Mouse (Mus musculus) kidney, postnatal 25 days (tissue): ENCODE measurements at regions not wholly inside any gene's neighbourhood (a gene's known extent, or its start where the extent isn't known, plus 50 kb on each side); places are given as distances from the start of the nearest gene placed in this dataset.

Experiments
- DNase-seq, 2 experiments: peaks; one replicate each; pipeline ENCODE4 v3.0.0; 2021; ENCODE audit warnings: mixed read lengths in 2 of 2

DNA sequence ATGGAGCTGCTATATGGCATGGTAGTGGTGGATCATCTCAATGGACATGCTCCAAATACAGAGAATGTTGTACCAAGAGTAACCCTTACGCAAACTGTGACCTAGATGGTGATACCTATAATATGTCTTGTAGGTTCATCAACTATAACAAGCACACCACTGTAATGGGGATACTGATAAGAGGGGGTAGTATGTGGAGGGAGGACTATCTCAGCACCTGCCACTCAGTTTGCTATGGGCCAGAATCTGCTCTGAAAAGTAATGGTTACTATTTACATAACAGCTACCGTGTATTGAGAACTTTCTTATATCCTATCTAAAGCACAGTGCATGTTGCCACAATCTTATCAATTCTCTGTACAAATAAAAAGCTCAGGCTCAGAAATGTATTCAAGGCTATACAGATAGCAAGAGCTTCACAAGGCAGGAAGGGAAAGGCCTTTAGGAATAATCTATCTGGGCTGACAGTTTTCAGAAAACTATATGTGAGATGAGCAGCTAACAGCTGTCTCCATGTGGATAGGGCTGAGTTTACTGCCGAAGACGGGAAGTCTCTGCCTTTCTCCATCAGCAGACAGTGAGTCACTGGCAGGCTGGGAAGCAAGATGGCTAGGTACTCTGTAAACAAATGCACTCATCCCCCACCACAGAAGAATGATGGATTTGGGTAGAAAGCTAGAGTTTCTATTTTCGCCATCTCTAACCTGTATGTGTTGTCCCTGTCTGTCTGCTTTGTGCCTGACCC, 77.1 kb upstream of the Nck2 start:
- DNase-seq, result no peak

DNA sequence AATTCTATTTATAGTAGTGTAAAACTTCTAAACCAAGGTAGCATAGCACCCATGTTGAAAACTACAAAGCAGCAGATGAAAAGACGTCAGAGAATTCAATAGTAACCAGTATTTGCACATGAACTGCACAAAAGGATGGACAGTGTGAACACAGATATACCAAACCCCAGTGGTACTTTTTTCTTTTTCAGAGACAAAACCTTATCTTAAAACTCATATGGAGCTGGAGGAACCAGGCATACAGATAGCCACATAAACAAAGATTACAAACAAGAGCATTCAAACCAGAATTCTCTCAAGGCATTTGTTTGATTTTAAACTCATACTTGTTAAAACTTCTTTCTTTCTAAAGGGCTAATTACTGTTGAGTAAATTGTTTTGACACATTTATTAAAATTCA, 72.5 kb upstream of the Nck2 start:
- no peak for DNase-seq

DNA sequence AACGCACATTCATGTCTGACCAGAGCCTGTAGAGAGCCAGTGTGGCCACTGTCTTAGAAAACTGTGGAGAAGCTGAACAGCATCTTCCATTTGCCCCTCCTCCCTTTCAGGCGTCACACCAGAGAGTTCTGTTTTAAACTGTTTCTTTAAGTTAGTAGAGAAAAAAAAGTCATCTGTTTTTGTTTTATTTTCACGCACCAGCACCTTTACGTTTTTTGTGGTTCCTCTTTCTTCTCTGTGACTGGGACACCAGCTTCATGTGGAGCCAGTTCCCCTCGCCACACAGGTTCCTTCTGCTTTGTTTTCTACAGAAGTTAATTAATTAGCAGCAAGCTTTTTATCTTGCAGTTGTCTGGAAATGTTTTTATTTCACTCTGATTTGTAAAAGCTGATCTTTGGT, 69.4 kb upstream of the Nck2 start:
- DNase-seq, result no peak

DNA sequence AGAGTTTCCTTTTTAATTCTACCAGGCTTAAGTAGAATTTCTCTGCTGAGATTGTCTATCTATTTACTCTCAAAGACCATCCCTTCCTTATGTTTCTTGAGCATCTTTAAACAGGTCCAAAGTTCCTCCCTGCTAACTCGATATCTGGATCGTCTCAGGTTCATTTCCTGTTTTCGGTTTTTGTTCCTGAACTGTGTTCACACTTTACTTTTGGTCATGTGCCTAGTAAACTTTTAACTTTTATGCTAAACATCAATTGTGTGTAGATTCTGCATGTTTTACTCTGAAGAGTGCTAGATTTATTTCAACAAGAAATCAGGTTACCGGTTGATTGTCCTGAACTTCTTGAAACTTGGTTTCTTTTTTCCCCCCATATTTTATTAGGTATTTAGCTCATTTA, 68.5 kb upstream of the Nck2 start:
- DNase-seq, result no peak

DNA sequence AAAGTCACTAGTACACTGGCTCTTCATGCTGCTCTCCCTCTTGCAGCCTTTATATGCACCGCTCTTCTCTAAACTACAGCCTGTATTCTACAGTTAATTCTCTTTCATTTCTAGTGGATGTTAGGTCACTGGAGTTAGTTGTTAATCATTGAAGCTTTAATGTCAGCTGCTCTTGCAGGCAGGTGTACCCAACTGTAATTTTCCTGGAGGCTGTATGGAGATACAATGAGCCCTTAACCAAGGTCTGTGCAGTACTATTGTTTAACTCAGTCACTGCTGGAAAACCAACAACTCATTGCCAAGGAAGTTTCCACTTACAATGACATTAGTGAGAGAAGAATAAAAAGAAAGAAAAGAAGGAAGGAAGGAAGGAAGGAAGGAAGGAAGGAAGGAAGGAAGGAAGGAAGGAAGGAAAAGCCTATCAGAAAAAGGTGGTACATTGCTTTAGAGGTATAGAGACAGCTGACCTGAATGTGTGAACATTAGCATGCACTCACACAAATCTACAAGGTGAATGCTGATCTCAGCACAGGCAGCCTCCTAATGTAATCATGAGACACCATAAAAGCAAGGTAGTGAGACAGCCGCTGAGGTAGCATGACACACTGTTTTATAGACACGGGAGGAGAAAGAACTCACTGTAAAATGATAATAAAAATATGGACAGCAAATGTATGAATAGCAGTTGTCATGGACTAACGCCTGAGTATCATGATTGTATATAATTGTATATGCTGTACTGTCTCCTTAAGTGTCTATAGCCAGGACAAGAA, 66.7 kb upstream of the Nck2 start:
- no peak for DNase-seq

DNA sequence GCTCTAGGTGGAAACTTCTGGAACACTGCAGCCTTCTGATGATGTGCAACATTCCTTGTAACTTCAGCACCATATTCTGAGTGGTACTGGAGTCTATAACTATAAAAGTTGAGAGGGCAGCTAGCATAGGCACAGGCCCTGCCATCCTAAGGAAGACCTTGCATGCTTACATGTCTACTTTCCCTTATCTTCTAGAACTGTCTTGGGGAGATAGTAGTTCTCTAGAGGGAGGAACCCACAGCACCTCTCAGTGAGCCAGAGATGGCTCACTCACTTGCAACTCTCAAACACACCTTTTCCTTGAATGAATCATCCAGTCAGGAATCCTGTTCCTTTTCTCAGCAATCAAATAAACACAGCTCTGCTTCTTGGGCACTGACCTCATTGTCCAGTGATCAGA, 59.4 kb upstream of the Nck2 start:
- DNase-seq, result no peak

DNA sequence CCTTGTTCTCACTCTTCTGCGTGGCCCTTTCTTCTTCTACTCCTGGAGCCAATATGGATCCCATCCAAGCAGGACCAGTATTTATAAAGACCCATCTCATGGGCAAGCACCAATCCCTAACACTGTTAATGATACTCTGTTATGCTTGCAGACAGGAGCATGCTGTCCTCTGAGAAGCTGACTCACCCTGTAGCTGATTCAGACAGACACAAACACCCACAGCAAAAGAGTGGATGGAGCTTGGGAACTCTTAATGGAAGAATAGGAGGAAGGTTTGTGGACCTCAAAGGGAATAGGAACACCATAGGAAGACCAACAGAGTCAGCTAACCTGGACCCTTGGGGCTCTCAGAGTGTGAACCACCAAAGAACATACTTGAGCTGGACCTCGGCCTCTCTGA, 50.3 kb upstream of the Nck2 start:
- DNase-seq, result no peak
